In the genomic region with DNA sequence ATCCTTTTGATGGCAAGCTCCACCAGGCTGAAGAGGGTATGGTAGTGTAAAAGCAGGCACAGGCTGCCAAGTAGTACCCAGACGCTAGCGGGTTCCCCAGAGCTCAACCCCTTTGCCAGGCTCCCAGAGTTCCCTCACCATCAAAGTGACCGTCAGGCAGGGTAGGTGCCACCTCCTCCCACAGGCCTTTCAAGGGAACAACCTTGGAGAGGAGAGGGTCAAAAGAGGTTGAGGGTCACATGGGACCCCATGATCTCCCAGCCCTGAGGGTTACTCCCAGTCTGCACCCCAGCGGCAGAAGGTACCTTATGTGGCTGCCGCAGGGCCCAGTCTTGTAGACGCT, we compare ENCODE assay signal across 7 mouse cellular contexts. TPM values are rescaled to one million over a fixed set of nuclear protein-coding genes. Genes with fewer than 3 reads are reported as not detected.
A peak's percentile ranks its signal among the peaks of the same experiment; 100 is the strongest.
DNase-seq lines count a peak whose midpoint lies in the region; ATAC-seq and TF ChIP-seq lines count a peak whose summit lies in the region.

No protein-coding gene starts in this region.

- ATAC-seq in forebrain, embryonic 15.5 days (replicated peaks): no peak
- ATAC-seq in limb, embryonic 13.5 days (ENCODE audit: low FRiP score, low read depth): no peak
- ATAC-seq in stomach, embryonic 14.5 days (ENCODE audit: insufficient number of reproducible peaks, insufficient read depth, low FRiP score, low read depth): no peak

- H3K4me2 ChIP-seq in forebrain, embryonic 15.5 days (replicated peaks): peak overlapping the region; percentile 83
- H3K4me2 ChIP-seq in limb, embryonic 13.5 days (replicated peaks): peak overlapping the region; percentile 93
- H3K4me2 ChIP-seq in stomach, embryonic 14.5 days (replicated peaks; ENCODE audit: low read depth, low read length): peak overlapping the region; percentile 83

- 75% methylated on average over 6 of the region's 6 CpGs for WGBS in forebrain, embryonic 15.5 days
- 84% methylated on average over 6 of the region's 6 CpGs for WGBS in limb, embryonic 13.5 days
- 71% methylated on average over 6 of the region's 6 CpGs for WGBS in stomach, embryonic 14.5 days

- peak overlapping the region; percentile 76 for H3K27ac ChIP-seq in left cerebral cortex, adult 2 months
- no peak overlapping the region for H3K27ac ChIP-seq in forebrain, embryonic 15.5 days (replicated peaks)
- H3K27ac ChIP-seq in limb, embryonic 13.5 days: no peak overlapping the region
- H3K27ac ChIP-seq in stomach, embryonic 14.5 days (ENCODE audit: low read length): no peak overlapping the region

- peaks cover 31% of the 10 kb centered on the region for H3K36me3 ChIP-seq in forebrain, embryonic 15.5 days
- H3K36me3 ChIP-seq in limb, embryonic 13.5 days: peaks cover 49% of the 10 kb centered on the region
- H3K36me3 ChIP-seq in stomach, embryonic 14.5 days (ENCODE audit: control insufficient read depth, insufficient read depth, low read length): peaks cover 45% of the 10 kb centered on the region

- no peaks in the 10 kb centered on the region for H3K27me3 ChIP-seq in forebrain, embryonic 15.5 days
- H3K27me3 ChIP-seq in limb, embryonic 13.5 days: no peaks in the 10 kb centered on the region
- no peaks in the 10 kb centered on the region for H3K27me3 ChIP-seq in stomach, embryonic 14.5 days (ENCODE audit: control insufficient read depth, insufficient read depth, low read length)

- H3K4me1 ChIP-seq in forebrain, embryonic 15.5 days: peaks cover 31% of the 10 kb centered on the region
- H3K4me1 ChIP-seq in limb, embryonic 13.5 days: peaks cover 31% of the 10 kb centered on the region
- H3K4me1 ChIP-seq in stomach, embryonic 14.5 days (ENCODE audit: control insufficient read depth, insufficient read depth, low read length): peaks cover 16% of the 10 kb centered on the region

- peak overlapping the region; percentile 52; the same call in 1 of the 2 replicates for H3K4me3 ChIP-seq in left cerebral cortex, adult 2 months
- H3K4me3 ChIP-seq in forebrain, embryonic 15.5 days: peak overlapping the region; percentile 53; the same call in 1 of the 2 replicates
- peak overlapping the region; percentile 55 for H3K4me3 ChIP-seq in limb, embryonic 13.5 days
- H3K4me3 ChIP-seq in stomach, embryonic 14.5 days (ENCODE audit: low read depth, low read length): no peak overlapping the region; the same call in 1 of the 2 replicates

- no peaks in the 10 kb centered on the region for H3K9me3 ChIP-seq in forebrain, embryonic 15.5 days
- H3K9me3 ChIP-seq in limb, embryonic 13.5 days: no peaks in the 10 kb centered on the region
- no peaks in the 10 kb centered on the region for H3K9me3 ChIP-seq in stomach, embryonic 14.5 days (ENCODE audit: control insufficient read depth, low read depth, low read length)

- H3K9ac ChIP-seq in forebrain, embryonic 15.5 days (replicated peaks): no peak overlapping the region
- H3K9ac ChIP-seq in limb, embryonic 13.5 days: peak overlapping the region; percentile 75
- H3K9ac ChIP-seq in stomach, embryonic 14.5 days (replicated peaks; ENCODE audit: low read depth, low read length): 0 out of 2 replicates have a peak overlapping the region, but pooled peaks have one; percentile 26

- no peak for DNase-seq in left cerebral cortex, adult 2 months (ENCODE audit: extremely low spot score in 1 of 2, low spot score in 2 of 2)
- DNase-seq in left cerebral cortex, postnatal 25 days (ENCODE audit: low spot score in 2 of 2): no peak
- no peak for DNase-seq in thymus, postnatal 0 days (ENCODE audit: low spot score)
- DNase-seq in thymus, postnatal 36 days: no peak

- intact Hi-C loops in left cerebral cortex, adult 2 months (cut with DNase I): no loop called here
- intact Hi-C loops in left cerebral cortex, postnatal 25 days (cut with DNase I): no loop called here

- no peak for TF ChIP-seq CTCF in left cerebral cortex, adult 2 months (IDR thresholded peaks at IDR 0.05)

RNA-seq across cellular contexts. Expression of gene Gamt, which starts 1.4 kb away (rescaled TPM):
- 10 to 100 TPM; 16.6 to 23.3 TPM for total RNA-seq in left cerebral cortex, adult 2 months (2021)
- total RNA-seq in left cerebral cortex, postnatal 25 days (2021): 10 to 100 TPM; 27.6 to 30.7 TPM
- 21.3 and 24.0 TPM in 2 replicates for polyA plus RNA-seq in forebrain, embryonic 15.5 days (2015; fragmentation: Nextera tagmentation; extraction: Ambion mirVana)
- polyA plus RNA-seq in limb, embryonic 13.5 days (2015; fragmentation: Nextera tagmentation; extraction: Ambion mirVana): 57.1 and 58.4 TPM in 2 replicates
- polyA plus RNA-seq in stomach, embryonic 14.5 days (2014; fragmentation: Nextera tagmentation; extraction: Ambion mirVana): 32.1 and 49.3 TPM in 2 replicates
- 5.5 and 5.9 TPM in 2 replicates for polyA plus RNA-seq in thymus, postnatal 0 days (2015; fragmentation: Nextera tagmentation; extraction: Ambion mirVana)

RNA-seq across cellular contexts. Expression of gene Dazap1, which starts 1.9 kb away (rescaled TPM):
- total RNA-seq in left cerebral cortex, adult 2 months (2021): 10 to 100 TPM; 87.4 to 90.3 TPM
- total RNA-seq in left cerebral cortex, postnatal 25 days (2021): 10 to 100 TPM; 76.9 to 93.8 TPM
- 70.0 and 78.4 TPM in 2 replicates for polyA plus RNA-seq in forebrain, embryonic 15.5 days (2015; fragmentation: Nextera tagmentation; extraction: Ambion mirVana)
- 64.9 and 67.9 TPM in 2 replicates for polyA plus RNA-seq in limb, embryonic 13.5 days (2015; fragmentation: Nextera tagmentation; extraction: Ambion mirVana)
- 48.6 and 51.3 TPM in 2 replicates for polyA plus RNA-seq in stomach, embryonic 14.5 days (2014; fragmentation: Nextera tagmentation; extraction: Ambion mirVana)
- 48.9 and 56.1 TPM in 2 replicates for polyA plus RNA-seq in thymus, postnatal 0 days (2015; fragmentation: Nextera tagmentation; extraction: Ambion mirVana)

RNA-seq across cellular contexts. Expression of gene Ndufs7, which starts 10.5 kb away (rescaled TPM):
- total RNA-seq in left cerebral cortex, adult 2 months (2021): 100 to 1,000 TPM; 194 to 206 TPM
- 100 to 1,000 TPM; 182 to 187 TPM for total RNA-seq in left cerebral cortex, postnatal 25 days (2021)
- 248 and 260 TPM in 2 replicates for polyA plus RNA-seq in forebrain, embryonic 15.5 days (2015; fragmentation: Nextera tagmentation; extraction: Ambion mirVana)
- 298 and 306 TPM in 2 replicates for polyA plus RNA-seq in limb, embryonic 13.5 days (2015; fragmentation: Nextera tagmentation; extraction: Ambion mirVana)
- polyA plus RNA-seq in stomach, embryonic 14.5 days (2014; fragmentation: Nextera tagmentation; extraction: Ambion mirVana): 337 and 355 TPM in 2 replicates
- 319 and 339 TPM in 2 replicates for polyA plus RNA-seq in thymus, postnatal 0 days (2015; fragmentation: Nextera tagmentation; extraction: Ambion mirVana)

RNA-seq across cellular contexts. Expression of gene Rps15, which starts 32.8 kb away (rescaled TPM):
- 100 to 1,000 TPM; 816 to 913 TPM for total RNA-seq in left cerebral cortex, adult 2 months (2021)
- 100 to 1,000 TPM; 788 to 790 TPM for total RNA-seq in left cerebral cortex, postnatal 25 days (2021)
- polyA plus RNA-seq in forebrain, embryonic 15.5 days (2015; fragmentation: Nextera tagmentation; extraction: Ambion mirVana): 628 and 651 TPM in 2 replicates
- polyA plus RNA-seq in limb, embryonic 13.5 days (2015; fragmentation: Nextera tagmentation; extraction: Ambion mirVana): 908 and 936 TPM in 2 replicates
- polyA plus RNA-seq in stomach, embryonic 14.5 days (2014; fragmentation: Nextera tagmentation; extraction: Ambion mirVana): 1,120 and 1,227 TPM in 2 replicates
- 1,158 and 1,206 TPM in 2 replicates for polyA plus RNA-seq in thymus, postnatal 0 days (2015; fragmentation: Nextera tagmentation; extraction: Ambion mirVana)

RNA-seq across cellular contexts. Expression of gene Mum1, which starts 33.2 kb away (rescaled TPM):
- 10 to 100 TPM; 37.8 to 43.3 TPM for total RNA-seq in left cerebral cortex, adult 2 months (2021)
- total RNA-seq in left cerebral cortex, postnatal 25 days (2021): 10 to 100 TPM; 40.9 to 41.2 TPM
- polyA plus RNA-seq in forebrain, embryonic 15.5 days (2015; fragmentation: Nextera tagmentation; extraction: Ambion mirVana): 49.9 and 52.8 TPM in 2 replicates
- polyA plus RNA-seq in limb, embryonic 13.5 days (2015; fragmentation: Nextera tagmentation; extraction: Ambion mirVana): 94.7 and 96.9 TPM in 2 replicates
- polyA plus RNA-seq in stomach, embryonic 14.5 days (2014; fragmentation: Nextera tagmentation; extraction: Ambion mirVana): 59.7 and 65.6 TPM in 2 replicates
- polyA plus RNA-seq in thymus, postnatal 0 days (2015; fragmentation: Nextera tagmentation; extraction: Ambion mirVana): 70.8 and 72.4 TPM in 2 replicates
